Mouse (Mus musculus) heart, adult 9 months (tissue): Measurements from ENCODE around the gene Kcmf1.

Experiments
- DNase-seq, 2 experiments: peaks; one replicate each; pipeline ENCODE4 v3.0.0; 2022; ENCODE audit warnings: low spot score in 2 of 2

Gene Kcmf1

GRCm38 (mm10) chr6:72899781-72900681, at the start of gene Kcmf1:
Kcmf1 (minus strand) TSS chr6:72899979.
- peak; percentile 77 to 83 for DNase-seq

- no peak for DNase-seq
Observed at GRCm38 (mm10) chr6:72949161-72949756, 49.5 kb upstream of the Kcmf1 start.

- DNase-seq, result no peak
Observed at GRCm38 (mm10) chr6:72948392-72948791, 48.6 kb upstream of the Kcmf1 start.

- DNase-seq, result no peak
Observed at GRCm38 (mm10) chr6:72947960-72948359, 48.2 kb upstream of the Kcmf1 start.

DNA sequence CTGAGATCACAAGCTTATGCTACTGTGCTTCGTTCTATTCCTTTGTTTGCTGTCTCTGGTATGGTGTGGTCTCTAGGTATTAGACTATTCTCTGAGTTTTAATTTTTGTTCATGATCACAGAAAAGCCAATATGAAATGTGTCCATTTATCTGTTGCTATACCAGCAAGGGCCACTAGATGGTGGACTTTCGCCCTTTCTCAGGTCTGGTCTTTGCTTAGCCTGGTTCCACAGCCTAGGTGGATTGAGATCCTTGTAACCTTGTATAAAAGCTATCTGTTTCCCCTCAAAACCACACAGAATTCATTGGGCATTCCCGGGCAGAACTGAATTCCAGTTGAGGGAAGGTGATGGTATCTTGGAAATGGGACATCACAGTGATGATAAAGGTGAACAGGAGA, 40.7 kb upstream of the Kcmf1 start:
- DNase-seq, result peak; percentile 40 to 63

DNA sequence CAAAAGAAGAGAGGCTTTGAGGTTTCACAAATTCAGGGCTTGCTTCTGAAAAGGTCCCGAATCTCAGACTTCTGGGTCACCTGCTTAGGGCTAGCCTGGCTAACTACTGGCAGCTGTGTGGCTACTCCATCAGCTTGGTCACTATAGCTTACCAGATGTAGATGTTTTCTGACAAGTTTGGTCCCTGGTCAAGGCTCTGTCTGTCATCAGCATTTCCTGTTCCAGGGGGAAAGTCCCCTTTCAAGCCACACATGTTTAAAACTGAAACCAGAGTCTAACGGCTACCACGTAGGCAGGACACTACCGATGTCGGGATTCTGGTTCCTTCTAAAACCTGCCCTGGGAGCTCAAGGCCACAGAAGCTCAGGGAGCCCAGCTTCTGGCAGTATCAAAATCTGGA, 38.1 kb upstream of the Kcmf1 start:
- DNase-seq, result no peak

- DNase-seq, result no peak
Observed at GRCm38 (mm10) chr6:72937430-72937829, 37.7 kb upstream of the Kcmf1 start.

GRCm38 (mm10) chr6:72932955-72933354, 33.2 kb upstream of the Kcmf1 start:
- no peak for DNase-seq

GRCm38 (mm10) chr6:72931533-72931932, 31.8 kb upstream of the Kcmf1 start:
- no peak for DNase-seq

DNA sequence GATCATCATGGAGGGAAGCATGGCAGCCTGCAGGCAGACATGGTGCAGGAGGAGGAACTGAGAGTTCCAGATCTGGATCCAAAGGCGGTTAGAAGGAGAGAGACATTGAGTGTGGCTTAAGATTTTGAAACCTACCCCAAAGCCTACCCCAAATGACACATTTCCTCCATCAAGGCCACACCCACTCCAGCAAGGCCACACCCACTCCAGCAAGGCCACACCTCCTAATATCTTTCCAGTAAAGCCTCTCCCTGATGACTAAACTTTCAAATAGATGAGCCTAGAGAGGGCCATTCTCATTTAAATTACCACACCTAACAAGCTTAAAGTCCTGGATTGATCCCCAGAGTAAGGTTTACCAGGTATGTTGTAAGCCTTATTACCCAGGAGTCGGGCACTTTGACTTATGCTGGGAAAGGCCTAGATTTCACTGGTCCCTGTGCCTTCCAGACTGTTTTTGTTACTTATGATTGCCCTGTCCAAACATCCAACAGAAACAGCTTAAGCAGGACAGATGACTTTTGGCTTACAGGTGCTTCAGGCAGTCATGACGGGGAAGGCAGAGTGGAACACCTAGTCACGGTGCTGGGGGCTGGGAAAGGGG, 30.1 kb upstream of the Kcmf1 start:
- no peak for DNase-seq

DNA sequence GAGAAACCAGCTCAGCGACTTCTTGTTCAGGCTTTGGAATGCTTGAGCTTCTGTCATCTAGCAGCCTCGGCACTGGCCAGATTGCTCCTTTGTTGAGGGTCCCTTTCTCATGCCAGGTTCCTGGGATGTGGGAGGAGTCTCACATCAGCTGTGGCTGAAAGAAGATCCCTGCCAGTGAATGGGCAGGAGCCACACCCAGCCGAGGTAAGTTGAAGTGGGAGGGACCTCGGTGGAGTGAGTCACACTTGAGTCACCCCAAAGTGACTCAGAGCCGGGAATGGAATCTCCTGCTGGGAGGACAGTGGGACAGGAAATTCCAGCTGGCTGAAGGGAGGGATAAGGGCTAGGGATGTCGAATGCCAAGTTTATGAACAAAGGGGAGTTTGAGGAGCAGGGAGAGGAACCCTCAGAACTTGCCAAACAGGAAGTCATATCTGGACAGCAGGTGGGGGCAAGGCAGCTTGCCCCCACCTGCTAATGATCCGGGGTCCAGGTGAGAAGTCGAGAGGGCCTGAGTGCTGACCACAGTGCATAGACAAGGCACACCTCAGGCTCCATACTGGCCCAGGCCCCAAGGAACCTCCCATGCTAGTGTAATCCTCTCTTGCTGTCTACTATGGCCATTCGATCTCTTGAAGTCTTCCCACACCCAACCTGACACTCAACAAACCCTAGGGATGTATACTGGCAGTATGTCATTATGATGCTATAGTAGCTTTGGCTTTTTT, 27.1 kb upstream of the Kcmf1 start:
- peak; percentile 73 to 79 for DNase-seq

DNA sequence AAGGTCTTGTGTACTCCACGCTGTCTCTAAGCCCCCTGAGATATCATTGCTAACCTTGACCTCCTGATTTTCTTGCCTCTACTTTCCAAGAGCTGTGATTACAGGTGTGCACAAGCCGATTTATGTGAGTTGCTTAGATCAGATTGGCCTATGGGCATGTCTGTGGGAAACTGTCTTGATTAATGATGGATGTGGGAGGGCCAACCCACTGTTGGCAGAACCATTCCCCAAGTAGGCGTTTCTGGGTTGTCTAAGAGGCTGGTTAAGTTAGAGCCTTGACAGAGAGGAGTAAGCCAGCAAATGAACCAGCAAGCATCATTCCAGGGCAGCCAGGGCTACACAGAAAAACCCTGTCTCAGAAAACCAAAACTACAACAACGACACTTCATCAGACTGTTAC, 26.3 kb upstream of the Kcmf1 start:
- DNase-seq, result no peak

DNA sequence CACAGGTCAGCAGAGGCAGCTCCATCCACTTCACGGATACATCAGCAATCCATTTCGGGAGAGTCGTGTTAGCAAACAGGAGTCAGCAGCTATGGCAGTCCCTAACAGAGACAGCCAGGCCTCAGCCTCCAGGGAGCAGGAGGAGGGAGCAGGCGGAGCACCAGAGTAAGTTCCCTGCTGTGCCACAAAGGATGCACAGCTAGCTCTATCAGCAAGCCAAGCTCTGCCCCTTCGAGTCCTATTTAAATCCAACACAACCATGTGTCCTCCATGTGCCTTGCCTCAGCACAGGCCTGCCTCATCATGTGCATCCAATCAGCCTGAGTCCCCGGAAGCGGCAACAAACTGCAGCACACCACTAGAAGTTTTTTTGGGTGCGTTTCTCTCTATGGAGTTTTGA, 23.6 kb upstream of the Kcmf1 start:
- DNase-seq, result no peak

GRCm38 (mm10) chr6:72921081-72921480, 21.3 kb upstream of the Kcmf1 start:
- no peak for DNase-seq

DNA sequence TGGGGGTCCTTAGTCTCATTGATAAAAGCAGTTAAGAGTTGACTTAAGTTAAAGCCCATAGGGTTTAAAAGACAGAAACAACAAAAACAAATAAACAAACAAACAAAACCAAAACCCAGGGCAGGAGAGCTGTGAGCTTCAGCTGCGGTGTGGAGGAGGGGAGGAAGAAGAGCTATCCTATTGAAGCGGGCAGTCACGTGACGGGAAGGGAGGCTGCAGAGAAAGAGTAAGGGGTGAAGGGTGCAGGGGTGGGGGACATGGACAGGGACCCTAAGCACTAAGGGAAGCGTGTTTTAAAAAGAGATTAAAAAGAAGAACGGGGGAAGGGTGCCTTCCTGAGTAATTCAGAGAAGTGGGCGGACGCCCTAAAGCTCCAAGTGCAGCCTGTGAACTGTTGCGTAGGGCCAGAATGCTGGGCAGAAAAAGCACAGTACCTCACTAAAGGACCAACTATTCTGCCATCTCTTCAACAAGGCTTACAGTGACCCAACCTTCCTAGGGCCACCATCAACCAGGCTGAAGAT, 18.8 kb upstream of the Kcmf1 start:
- no peak for DNase-seq

GRCm38 (mm10) chr6:72916330-72916729, 16.6 kb upstream of the Kcmf1 start:
- no peak for DNase-seq

- no peak for DNase-seq
Observed at GRCm38 (mm10) chr6:72914087-72914749, 14.4 kb upstream of the Kcmf1 start.

DNA sequence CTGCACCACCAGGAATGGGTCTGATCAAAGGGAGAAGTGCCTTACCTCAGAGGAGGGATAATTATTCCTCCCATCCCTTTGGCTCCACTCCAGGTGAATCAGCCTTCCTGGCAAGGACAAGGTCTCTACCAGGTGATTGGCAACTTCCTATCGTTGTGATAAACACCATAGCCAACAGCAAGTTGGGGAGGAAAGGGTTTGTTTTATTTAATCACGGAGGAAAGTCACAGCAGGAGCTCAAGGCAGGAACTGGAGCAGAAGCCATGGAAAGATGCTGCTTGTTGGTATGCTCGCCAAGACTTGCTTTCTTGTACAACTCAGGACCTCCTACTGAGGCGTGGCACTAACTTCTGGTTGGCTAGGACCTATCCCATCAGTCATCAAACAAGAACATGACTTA, 11.5 kb upstream of the Kcmf1 start:
- no peak for DNase-seq

GRCm38 (mm10) chr6:72902254-72902990, 2.6 kb upstream of the Kcmf1 start:
- no peak for DNase-seq

DNA sequence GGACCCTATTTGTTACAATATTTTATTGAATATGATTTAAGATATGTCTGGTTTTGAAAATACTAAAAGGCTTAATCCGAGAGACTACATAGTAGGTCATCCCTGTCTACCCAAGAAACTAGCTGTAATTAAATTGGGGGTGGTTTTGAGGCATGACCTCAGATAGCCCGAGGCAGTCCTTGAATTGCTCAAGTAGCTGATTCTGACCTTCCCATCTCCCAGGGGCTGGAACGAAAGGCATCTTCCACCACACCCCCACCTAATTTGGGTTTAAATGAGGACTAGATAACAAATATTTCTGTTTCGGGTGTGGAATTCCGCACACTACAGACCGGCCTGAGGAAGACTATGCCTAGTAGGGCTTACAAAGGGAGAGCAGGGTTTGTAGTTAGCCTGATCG, 1.2 kb upstream of the Kcmf1 start:
- no peak for DNase-seq
